Mouse (Mus musculus) left cerebral cortex, adult 11 months (tissue): ENCODE data around the gene Specc1.

Experiments
- DNase-seq: peaks from one replicate; pipeline ENCODE4 v3.0.0; 2022; ENCODE audit warnings: low spot score

Specc1 gene

DNA sequence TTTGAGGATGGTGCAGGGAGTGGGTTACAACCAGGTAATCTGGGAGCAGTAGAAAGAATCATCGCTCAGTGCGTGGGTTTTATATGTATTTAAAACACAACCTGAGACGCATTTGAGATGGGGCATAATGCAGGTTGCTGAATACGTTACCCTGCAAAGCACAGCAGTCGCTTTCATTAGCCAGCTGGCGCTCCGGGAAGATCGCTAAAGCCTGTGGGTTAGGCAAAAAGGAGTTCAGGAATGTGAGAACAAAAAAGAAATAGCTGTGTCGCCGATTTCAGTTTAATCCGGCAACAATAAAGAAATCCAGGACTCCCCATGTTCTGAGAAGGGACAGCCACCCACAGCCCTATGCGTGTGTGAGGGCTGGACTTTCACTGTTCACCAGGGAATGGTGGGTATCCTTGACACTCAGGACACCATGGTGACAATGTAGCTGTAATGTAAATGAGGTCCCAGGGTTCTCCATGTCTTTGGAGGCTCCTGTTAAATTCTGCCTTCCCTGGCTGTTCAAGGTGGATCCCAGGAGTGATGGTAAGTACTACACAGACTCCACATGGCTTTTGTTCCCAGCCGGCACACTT lies 58.6 kb downstream of the Specc1 start:
- no peak for DNase-seq

DNA sequence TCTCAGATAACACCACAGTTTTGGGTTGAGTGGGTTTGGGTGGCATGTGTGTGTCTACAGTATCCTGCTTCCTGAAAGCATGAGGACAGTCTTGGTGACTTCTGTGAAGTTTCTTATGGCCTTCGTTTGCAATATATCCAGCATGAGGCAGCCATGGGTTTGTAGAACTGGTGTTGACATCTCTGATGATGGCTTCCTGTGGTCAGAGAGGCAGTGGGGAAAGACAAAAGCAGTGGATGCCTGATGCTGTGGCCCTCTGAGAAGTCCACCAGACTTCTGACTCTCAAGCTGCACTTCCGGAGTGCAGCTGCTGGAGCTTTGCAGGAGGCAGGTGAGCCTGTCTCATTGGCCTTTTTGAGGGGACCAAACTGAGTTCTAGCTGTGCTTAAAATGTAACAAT lies 60.4 kb downstream of the Specc1 start:
- DNase-seq, result no peak

GRCm38 (mm10) chr11:62018315-62019205 lies 62.0 kb downstream of the Specc1 start:
- DNase-seq, result no peak

DNA sequence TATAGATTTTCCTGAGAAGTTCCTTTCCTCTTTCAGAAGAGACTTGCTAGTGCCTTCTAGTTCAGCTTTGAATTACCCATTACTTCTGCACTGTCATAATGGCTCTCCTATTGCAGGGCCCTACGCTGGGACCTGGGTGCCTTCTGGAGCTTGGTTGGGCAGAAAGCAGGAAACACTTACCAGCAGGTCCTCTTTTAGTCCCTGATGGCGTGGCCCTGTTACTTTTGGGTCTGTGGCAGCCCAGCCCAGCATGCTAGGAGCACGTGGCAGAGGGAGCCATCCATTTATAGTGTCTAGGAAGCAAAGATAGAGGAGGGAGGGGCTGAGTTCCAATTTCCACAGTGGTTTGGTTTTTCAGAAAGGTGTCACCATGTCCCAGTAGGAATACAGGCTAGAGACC lies 63.3 kb downstream of the Specc1 start:
- DNase-seq, result no peak

DNA sequence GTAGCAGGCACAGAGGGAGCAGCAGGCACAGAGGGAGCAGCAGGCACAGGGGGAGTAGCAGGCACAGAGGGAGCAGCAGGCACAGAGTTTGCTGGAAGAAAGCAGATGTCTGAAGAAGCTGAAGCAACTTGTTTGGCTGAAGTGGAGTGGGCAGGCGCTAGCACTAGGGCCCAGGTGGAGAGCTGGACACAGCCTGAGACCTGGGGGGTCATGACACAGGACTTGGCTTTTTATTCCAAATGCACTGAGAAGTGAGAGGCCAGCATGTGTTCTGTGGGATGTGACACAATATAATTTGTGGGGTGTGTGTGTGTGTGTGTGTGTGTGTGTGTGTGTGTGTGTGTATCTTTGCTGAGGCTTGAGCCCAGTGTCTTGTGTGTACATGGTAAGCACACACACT lies 64.3 kb downstream of the Specc1 start:
- no peak for DNase-seq

GRCm38 (mm10) chr11:62022105-62022504 lies 65.5 kb downstream of the Specc1 start:
- DNase-seq, result no peak

GRCm38 (mm10) chr11:62022718-62023493 lies 66.3 kb downstream of the Specc1 start:
- DNase-seq, result no peak

DNA sequence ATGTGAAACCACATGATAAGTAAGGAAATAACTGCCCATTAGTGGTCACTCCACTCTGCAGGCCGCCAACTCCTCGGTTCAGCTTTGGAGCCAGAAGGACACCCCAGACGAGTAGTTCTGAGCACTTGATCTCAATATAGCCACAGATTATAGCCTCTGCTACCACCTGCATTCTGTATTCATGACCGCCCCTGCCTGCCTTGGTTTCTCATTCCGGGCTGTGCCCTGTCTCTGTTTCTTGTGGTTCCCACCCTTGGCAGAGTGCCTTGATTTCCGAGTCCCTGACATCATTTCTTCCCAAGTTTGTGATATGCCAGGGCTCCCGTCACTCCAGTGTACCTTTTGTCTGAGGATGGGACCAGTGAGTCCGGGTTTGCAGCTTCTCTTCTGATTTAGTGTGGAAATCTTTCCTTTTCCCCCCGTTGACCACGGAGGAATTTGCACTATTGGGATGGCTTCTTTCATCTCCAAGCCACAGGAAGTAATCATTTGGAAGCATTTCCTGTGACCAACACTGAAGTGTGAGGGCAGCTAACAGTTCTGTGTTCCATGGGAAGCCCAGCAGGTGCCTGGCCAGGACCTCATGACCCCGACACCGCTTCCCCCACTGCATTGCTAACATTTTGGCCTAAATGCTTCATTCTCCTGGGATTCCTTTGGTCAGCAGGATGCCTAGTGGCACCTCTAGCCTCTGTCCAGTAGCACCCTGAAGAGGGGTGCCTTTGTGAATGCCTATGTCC lies 67.1 kb downstream of the Specc1 start:
- DNase-seq, result no peak

DNA sequence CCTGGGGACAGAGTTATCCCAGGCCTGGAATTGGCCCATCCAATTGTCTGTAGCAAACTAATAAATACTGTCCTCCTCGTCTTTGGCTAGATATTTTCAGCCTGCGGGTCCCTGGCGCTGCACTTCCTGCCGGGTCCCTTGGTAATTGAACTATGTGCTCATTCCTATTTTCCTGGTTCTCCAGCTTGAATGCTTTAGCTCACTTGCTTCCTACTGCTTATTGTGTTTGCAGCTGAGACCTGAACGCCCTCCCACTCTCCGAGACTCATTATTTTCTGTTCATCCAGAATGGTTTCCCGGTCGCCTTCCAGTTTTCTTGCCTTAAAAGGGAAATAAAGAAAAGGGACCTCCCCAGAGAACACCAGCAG lies 67.7 kb downstream of the Specc1 start:
- DNase-seq, result no peak

- no peak for DNase-seq
Observed at GRCm38 (mm10) chr11:62024952-62025351, 68.4 kb downstream of the Specc1 start.

GRCm38 (mm10) chr11:62025770-62026169 lies 69.2 kb downstream of the Specc1 start:
- DNase-seq, result no peak

- DNase-seq, result no peak
Observed at GRCm38 (mm10) chr11:62026345-62026815, 69.8 kb downstream of the Specc1 start.

DNA sequence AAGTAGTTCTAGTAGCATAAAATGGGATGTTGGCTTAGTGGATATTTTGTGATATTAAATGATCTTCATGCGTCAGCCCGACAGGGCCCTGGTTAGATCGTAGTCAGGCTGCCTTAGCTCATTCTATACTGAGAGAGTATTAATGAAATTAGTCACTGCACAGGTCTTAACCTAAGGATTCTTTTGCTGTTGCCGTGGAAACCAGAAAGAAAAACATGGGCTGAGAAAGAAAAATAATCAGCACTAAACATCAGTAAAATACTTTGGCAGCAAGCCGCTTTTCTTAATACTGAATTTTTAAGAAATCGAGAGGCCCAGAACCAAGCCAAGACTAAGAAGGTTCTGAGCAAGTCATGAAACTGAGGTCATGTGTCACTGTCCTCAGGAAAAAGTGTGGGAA lies 70.7 kb downstream of the Specc1 start:
- DNase-seq, result no peak

- no peak for DNase-seq
Observed at GRCm38 (mm10) chr11:62027705-62028104, 71.1 kb downstream of the Specc1 start.

GRCm38 (mm10) chr11:62029171-62029570 lies 72.6 kb downstream of the Specc1 start:
- DNase-seq, result no peak

DNA sequence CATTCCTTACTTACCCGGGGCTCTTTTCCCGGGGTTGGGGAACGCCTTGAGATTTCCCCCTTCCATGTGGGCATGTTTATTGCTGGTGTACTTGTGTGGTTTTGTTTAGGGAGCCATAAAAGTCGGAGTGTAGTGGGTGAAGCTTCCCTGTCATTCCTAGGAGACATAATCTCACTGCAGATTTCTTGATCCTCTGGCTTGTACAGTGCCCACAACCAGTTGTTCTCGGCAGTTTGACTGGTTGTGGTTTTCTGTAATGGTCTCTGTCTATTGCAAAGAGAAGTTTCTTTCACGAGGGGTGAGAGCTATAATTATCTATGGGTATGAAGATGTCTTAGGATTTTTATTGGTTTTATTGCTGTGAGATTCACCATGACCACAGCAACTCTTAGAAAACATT lies 78.0 kb downstream of the Specc1 start:
- DNase-seq, result no peak

GRCm38 (mm10) chr11:62035220-62035619 lies 78.7 kb downstream of the Specc1 start:
- DNase-seq, result no peak

DNA sequence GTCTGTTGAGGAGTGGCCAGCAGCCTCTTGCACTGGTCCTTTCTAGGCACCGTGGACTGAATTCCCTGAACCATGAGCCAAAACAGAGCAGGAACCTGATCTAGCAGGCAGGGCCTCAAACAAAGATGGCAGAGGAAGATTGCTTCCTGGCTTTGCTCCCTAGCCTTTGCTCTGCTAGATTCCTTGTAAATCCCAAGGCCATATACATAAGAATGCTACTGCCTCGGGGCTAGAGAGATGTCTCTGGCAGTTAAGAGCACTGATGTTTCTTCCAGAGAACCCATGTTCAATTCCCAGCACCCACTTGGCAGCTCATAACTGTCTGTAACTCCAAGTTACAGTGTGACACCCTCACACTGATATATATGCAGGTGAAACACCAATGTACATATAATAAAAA lies 83.6 kb downstream of the Specc1 start:
- no peak for DNase-seq

DNA sequence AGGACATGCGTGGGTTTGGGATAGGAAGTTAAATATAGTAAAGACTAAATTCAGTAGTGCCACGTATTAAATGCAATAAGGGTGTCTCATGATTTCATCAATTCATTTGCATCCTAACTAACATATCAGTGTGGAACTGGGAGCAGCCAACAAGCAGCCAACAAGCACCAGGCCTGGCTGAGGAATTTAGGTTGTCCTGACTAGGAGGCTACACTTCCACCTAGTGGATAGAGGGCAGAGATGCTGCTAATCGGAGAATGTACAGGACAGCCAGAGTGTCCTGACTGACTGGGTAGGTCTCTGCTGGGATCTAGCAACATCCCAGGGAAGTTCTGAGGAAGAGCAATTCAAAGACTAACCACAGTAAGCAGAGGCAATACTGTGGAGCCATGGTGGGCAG lies 88.1 kb downstream of the Specc1 start:
- DNase-seq, result no peak

DNA sequence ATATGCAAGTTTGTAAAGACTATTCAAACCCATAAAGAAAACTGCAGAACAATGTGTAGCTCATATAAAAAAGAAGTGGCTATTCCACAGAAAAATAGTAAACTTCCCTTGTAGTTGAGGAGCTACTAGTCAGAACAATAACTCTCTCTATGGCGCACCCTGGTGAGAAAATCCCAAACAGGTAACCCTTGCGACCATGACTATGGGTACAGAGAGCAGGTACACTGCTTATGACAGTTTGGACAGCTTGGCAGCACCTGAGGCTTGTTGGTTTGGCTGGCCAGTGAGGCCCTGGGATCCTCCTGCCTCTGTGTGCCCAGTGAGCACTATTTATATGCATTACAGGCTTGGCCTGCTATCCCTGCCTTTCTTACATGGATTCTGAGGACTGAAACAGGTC lies 89.4 kb downstream of the Specc1 start:
- no peak for DNase-seq

DNA sequence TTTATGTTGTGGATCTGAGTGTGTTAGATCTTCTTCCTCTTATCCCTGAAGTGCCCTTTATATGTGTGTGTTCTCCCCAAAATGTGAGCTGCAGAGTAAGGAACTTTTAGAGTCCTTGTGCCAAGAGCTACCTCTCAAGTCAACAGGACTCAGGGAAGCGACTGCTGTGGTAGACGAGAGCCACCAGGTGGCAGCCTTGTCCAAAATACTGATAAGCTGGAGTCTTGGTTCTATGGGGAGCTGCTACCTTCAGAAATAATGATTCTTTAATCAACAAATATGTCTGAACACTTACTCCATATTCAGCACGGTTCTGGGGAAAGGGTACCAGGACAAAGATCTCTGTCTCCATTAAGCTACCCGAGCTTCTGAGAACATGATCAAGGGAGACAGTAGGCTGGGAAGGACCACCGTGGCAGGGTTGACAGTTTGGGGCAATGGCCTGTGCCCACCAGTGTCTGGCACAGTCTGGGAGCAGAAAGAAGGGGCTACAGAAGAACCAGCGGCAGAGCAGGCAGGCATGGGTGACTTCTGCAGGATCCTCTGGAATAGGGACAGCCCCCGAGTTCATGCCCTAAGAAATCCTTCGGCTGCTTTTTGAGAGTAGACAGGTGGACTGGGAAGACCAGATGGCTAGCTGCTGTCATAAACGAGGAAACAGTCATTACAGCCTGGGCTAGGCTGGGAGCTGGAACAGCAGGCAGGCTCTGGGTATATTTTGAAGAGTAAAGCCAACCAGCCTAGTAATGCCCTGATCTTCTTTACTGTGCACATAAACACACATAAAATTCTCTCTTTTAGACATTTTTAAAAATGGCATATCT lies 91.5 kb downstream of the Specc1 start:
- DNase-seq, result no peak
